Mouse (Mus musculus) gastrocnemius, postnatal 4 days (tissue): ENCODE data around the gene Fam216a. TPM values are rescaled to one million over a fixed set of nuclear protein-coding genes. Genes with fewer than 3 reads are reported as not detected.
"Not testable (repeated sequence)": the region's sequence is repeated elsewhere in the genome, so short reads cannot be mapped to it uniquely, and the experiment has no call there.

Experiments
- DNase-seq, 2 experiments: peaks; one replicate each; pipeline ENCODE4 v3.0.0; 2021 to 2022; ENCODE audit warnings: low spot score in 2 of 2, mixed read lengths in 2 of 2
- total RNA-seq, 2 experiments: library from RNA; stranded (reverse); gene quantifications; 2 replicates each; pipeline ENCODE4 v1.2.3; 2021

Fam216a gene
- total RNA-seq, 2 experiments from 2014 or later: 16.9 to 18.3 TPM

DNA sequence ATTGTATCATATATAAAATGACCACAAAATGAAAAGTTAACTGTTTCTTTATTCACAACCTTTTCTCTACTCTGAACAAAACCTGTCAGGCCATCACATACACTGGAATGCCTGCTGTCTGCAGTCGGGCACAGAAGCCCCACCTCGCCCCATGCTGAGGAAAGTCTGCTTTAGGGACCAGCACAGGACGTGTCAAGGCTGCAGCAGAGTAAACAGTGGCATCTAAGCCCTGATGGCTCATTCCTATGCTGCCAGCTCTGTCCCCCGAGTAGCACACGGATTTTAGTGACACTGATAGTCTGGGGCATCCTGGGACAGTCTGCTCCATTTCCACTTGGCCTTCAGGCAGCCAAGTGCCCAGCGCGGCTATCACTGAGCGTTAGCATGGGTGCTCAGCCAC, 46.7 kb downstream of the Fam216a start:
- DNase-seq: no peak

DNA sequence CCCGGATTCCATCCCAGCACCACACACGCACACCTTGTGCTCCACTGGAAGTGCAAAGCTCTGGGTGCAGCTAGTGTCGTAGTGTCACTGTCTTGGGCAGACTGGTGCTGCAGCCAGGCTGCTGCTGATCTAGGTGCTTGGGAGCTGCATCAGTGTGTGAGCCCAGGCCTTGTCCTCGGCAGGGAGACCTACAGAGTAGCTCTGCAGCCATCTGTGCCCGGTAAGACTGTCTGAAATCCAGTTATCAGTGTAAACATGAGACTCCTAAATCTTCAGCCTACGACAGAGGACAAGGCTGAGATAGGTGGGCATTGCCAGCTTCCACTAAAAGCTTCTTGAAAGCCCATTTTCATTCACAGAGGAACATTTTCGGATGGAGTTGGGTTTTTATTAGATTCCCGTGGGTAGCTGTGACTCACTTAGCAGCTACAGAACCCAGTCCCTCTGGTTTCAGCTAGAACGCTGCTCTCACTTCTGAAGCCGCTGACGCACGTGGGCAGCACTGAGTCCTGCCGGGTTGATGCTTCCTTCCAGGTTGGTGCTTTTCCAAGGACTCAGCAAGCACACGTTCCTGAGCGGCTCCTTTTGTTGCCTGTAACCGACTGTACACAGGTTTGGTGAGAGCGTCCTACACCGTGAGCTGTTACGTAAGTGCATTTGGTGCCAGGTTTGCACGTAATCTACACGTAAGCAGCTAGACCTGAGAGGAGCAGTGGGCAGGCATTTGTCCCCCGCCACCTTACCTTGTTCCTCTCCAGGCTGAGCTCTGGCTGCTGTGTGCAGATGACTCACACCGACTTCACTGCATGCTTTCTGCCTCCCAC, 47.3 kb downstream of the Fam216a start:
- no peak for DNase-seq

DNA sequence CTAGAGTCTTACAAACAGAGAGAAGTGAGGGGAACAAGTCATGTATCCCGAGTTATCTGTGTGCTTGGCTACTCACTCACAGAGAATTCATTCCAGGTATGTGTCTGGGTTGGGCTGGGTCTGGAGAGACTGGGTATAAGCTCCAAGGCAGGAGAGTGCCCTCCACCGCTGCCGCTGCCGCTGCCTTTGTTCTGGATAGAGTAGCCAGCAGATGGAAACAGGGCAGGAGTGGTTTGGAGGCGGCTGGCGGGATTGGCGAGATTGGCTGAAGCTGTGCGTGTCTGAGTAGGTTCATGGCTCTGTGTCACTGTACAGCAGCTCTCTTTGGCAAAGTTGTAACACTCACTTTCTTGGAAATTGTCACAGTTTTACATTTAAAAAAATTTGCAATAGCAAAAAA, 48.6 kb downstream of the Fam216a start:
- DNase-seq: no peak

DNA sequence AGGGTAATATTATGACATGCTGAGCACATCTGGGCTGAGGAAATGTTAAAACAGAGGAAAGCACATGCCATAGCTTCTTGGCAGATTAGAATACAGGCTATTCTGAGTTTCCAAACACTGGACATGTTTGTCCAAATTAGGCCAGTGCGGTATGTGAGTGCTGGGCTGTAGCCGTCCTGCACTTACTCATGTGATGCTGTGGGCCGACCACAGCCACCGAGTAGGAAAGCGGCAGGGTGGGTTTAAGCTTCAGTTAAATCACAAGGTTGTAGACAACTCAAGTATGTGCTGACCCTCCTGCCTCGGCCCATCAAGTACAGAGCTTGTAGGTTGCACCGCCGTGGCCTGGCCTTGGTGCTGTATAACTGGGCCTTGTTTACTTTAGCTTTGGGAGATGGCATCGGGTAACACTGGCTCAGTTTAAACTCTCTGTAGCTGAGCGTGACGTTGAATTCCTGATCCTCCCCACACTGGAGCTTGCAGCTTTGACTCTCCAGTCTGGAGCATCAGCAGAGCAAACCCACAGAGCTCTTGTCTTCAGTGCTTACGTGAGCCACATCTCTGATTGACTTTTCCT, 51.9 kb downstream of the Fam216a start:
- no peak for DNase-seq

DNA sequence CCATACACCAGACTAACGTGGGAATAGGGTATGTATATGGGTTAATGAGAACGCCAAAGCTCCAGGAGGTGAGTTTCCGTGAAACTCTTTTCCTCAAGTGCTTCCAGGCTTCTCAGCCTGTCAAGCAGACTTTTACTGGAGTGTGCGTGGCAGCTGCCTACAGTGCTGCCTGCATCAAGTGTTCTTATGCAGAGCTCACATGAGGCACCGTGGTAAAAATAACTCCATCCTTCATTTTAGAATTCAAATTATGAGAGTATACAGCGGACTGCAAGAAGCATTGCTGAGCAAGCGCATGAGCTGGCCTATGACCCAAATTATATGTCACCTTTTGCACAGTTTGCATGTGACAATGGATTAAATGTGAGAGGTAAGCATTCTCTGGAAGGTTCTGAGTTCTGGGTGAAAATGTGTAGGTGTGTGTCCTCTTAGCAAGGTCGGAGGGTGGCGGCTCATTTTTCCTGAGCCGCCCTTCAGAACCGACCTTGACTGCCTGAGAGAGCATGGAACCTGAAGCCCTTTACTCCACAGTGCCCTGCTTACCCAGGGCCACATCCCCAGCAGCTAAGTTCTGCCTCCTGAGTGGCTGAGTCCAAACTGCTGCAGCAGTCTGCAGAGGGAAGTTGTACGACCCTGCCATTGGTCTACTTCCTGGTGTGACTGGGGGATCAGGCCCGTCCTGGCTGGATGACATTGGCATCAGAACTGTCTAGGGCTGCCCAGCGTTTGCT, 52.5 kb downstream of the Fam216a start:
- DNase-seq: no peak

DNA sequence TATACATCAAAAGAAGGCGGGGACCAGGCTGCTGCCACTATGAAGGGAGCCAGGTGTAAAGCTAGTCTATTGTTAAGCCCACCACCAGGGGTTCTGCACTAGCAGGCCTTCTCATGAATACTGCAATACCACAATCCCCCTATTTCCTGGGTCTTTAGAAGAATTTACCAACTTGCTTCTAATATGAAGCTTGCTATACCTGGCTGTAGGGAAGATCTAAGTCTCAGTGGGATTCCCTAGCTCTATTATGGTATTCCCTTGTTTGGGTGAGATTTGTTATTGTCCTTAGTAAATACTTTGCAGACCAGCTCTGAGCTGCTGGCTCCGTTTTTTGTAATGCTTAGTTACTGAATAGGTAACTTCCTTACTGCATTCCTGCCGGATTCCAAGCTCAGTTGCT, 53.2 kb downstream of the Fam216a start:
- DNase-seq: not testable (repeated sequence)

DNA sequence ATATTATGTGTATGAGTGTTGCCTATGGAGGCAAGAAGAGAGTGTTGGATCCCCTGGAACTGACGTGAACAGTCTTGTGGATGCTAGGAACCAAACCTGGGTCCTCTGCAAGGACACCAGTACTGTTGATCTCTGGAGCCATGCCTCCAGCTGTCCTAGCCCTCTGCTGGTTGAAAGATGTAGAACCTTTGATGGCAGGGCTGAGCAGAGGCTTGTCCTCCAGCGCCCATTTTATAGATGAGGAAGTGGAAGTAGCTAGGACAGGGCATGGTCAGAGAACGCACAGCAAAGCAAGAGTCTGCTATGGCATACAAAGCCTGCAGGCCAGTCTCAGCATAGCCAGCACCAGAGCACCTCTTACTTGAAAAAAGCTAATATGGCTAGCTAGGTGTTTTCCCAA, 54.1 kb downstream of the Fam216a start:
- no peak for DNase-seq

DNA sequence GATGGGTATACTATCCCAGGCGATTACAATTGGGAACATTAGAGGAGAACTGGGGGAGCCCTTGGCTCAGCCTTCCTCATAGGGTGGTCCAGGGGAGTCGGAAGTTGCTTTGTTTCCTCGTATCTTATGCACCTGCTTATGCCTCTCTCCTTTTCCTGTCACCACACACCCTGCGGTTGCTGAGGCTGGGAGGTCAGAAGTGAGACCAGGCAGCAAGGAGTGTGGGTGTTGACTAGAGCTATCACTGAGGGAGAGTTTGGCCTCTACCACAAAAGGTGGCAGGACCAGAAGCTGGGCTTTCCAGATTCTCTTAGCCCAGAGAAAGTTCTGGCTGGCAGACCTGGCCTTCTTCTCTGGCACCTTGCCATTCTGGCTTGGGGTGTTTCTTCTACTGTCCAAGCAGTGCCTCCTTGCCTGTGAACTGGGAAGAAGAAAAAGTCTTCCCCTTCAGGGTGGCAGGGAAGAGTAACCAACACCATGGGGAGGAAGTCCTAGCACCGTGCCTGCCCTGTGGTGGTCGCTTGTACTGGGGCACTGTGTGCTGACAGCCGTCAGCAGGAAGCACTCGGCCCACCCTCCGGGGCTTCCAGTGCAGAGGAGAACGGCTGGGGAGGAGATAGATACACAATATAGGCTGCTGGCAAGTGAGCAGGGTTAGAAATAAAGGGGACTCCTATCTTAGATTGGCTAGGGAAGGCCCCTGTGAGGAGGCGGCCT, 54.7 kb downstream of the Fam216a start:
- DNase-seq: no peak

DNA sequence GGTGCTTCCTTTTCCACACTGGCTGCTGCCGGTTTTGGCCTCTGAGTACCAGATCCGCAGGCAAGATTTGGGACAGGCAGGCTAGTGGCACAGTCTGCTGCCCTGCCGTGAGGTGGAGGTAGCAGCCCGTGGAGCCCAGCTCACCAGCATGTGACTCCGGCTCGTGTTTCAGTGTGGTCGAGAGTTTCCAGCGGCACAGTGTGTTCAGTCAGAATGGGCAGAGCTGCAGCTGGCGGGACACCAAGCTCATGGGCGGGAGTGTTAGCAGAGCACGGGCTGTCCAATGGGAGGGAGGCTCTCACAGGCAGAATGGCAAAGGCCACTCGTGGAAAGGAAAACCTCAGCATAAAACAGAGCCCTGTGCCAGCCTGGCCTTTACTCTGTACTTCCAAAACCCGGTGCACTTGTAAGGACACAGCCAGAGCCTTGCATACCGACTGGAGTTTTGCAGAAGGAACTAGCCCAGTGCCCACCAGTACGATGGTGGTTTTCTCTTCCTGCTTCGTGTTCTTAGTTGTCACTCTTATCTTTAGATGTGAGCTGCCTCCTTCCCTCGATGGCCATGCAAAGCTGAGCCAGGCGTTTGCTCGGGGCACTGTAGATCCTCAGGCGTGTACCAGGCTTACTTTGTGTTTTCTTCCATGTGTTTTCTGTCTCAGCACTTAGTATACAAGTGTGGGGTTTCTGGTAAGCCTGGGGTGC, 57.0 kb downstream of the Fam216a start:
- DNase-seq: peak; percentile 65 to 88

Other genes starting within 250 kb of the Fam216a start
- under 1 TPM; 0.44 to 0.80 TPM for gene Ccdc63, start 231.5 kb downstream of the Fam216a start, total RNA-seq
- gene Ppp1cc, start 214.1 kb downstream of the Fam216a start, total RNA-seq: 100 to 1,000 TPM; 134 to 152 TPM
- 1 to 10 TPM; 7.9 to 9.5 TPM for gene Hvcn1, start 165.6 kb downstream of the Fam216a start, total RNA-seq
- gene Tctn1, start 107.9 kb downstream of the Fam216a start, total RNA-seq: 1 to 10 TPM; 7.6 to 10.0 TPM
- 10 to 100 TPM; 16.6 to 17.0 TPM for gene Pptc7, start 88.0 kb downstream of the Fam216a start, total RNA-seq
- gene Rad9b, start 18.1 kb downstream of the Fam216a start, total RNA-seq: 1 to 10 TPM; 3.6 to 3.8 TPM
- 10 to 100 TPM; 74.3 to 85.5 TPM for gene Vps29, start 18.0 kb downstream of the Fam216a start, total RNA-seq
- gene Gpn3, start 488 bp downstream of the Fam216a start, total RNA-seq: 10 to 100 TPM; 22.2 to 22.8 TPM
- 100 to 1,000 TPM in 1 of 2 experiments, 10 to 100 TPM in 1; 99.0 to 107 TPM for gene Arpc3, start 19.5 kb upstream of the Fam216a start, total RNA-seq
- 10 to 100 TPM; 32.1 to 40.0 TPM for gene Anapc7, start 49.3 kb upstream of the Fam216a start, total RNA-seq
- 100 to 1,000 TPM; 250 to 265 TPM for gene Atp2a2, start 129.9 kb upstream of the Fam216a start, total RNA-seq
- 10 to 100 TPM; 14.9 to 27.0 TPM for gene Ift81, start 242.2 kb upstream of the Fam216a start, total RNA-seq